Mouse (Mus musculus) embryonic facial prominence, embryonic 12.5 days (tissue): Measurements from ENCODE around the gene Slc16a4. TPM values are rescaled to one million over a fixed set of nuclear protein-coding genes. Genes with fewer than 3 reads are reported as not detected.

Experiments used
- ATAC-seq: fragments of 200-750 bp; cut with Nextera tagmentation; 2 replicates; pipeline ENCODE4 v1.8.0; 2017; ENCODE audit not compliant: insufficient number of reproducible peaks, insufficient read depth, low FRiP score, low TSS enrichment
- H3K27ac ChIP-seq: fragments of 300-500 bp; sonication (generic); 2 replicates; pipeline ENCODE4 v1.5.1; 2016; ENCODE audit warnings: mild to moderate bottlenecking
- H3K27me3 ChIP-seq: fragments of 300-500 bp; sonication (generic); 2 replicates; pipeline ENCODE4 v1.6.1; 2016; ENCODE audit warnings: mild to moderate bottlenecking, moderate library complexity
- H3K36me3 ChIP-seq: fragments of 300-500 bp; sonication (generic); 2 replicates; pipeline ENCODE4 v1.6.1; 2016; ENCODE audit warnings: mild to moderate bottlenecking
- H3K4me1 ChIP-seq: fragments of 300-500 bp; sonication (generic); 2 replicates; pipeline ENCODE4 v1.6.1; 2016
- H3K4me2 ChIP-seq: fragments of 300-500 bp; sonication (generic); replicated peaks from 2 replicates; pipeline ENCODE4 v1.6.1; 2016; ENCODE audit warnings: mild to moderate bottlenecking, moderate library complexity
- H3K4me3 ChIP-seq: fragments of 300-500 bp; sonication (generic); 2 replicates; pipeline ENCODE4 v1.5.1; 2016; ENCODE audit warnings: mild to moderate bottlenecking
- H3K9ac ChIP-seq: fragments of 300-500 bp; sonication (generic); 2 replicates; pipeline ENCODE4 v1.6.1; 2016; ENCODE audit warnings: mild to moderate bottlenecking, moderate library complexity
- H3K9me3 ChIP-seq: fragments of 300-500 bp; sonication (generic); 2 replicates; pipeline ENCODE4 v1.6.1; 2016; ENCODE audit warnings: mild to moderate bottlenecking, moderate library complexity
- WGBS: fragments of 180-500 bp; shearing (Covaris S2); methylation state at CpG from one replicate; pipeline ENCODE4 v1.1.7; 2016; 5-methylcytosine and 5-hydroxymethylcytosine counted together
- polyA plus RNA-seq: library from polyadenylated mRNA; unstranded; fragments of >200 nt; fragmentation: Nextera tagmentation; extraction: Ambion mirVana; gene quantifications from 2 replicates; pipeline ENCODE4 v1.2.1, GENCODE M21; 2016

Slc16a4 gene
- polyA plus RNA-seq = 5.4 and 6.9 TPM in 2 replicates

DNA sequence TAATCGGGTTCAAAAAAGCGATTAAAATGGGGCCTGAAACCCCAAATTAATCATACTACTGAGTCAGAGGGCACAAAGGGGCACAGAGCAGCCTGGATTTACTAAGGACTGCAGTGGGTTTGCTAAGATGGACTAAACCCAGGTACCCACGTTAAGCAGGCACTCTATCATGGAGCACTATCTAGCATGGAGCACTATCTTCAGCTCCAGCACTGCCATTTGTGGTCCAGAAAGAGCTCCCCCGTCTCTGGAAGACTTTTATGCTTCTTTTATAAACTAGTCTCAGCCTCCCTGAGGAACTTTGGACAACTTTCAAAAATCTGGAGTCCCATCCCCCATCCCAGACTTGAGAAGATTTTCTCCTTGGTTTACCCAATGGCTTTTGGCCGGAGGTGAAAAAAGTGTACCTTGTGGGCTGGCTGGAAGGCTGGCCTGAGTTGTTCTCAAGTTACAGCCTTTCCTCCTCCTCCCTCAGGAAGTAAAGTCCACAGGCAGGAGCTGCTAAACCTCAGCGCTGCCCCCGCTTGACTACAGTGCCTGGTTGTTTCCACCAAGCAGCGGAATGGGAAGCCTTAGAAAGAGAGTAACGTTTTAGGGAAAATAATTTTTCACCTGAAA lies at the start of gene Slc16a4:
Slc16a4 (plus strand) TSS at position 467 of the 618 bp plus-strand sequence.
- Histone ChIP-seq H3K36me3 (no peaks in the 10 kb centered on the region), H3K9me3 (no peaks in the 10 kb centered on the region), H3K4me3 (no peak within 1 kb of the TSS), H3K9ac (no peak within 1 kb of the TSS), H3K4me2 (peak within 1 kb of the TSS; percentile 16; the same call in 1 of the 2 replicates), H3K4me1 (0 out of 2 replicates have a peak, but pooled peaks cover 8% of the 10 kb centered on the region), H3K27me3 (no peaks in the 10 kb centered on the region), H3K27ac (peak within 1 kb of the TSS; percentile 79)
- peak; percentile 86; the same call in 1 of the 2 replicates for ATAC-seq
- 18% methylated on average over 9 of the region's 9 CpGs for WGBS

- Histone ChIP-seq H3K4me2 (no peak overlapping the region), H3K9ac (no peak overlapping the region), H3K36me3 (no peaks in the 10 kb centered on the region), H3K27me3 (no peaks in the 10 kb centered on the region), H3K4me3 (no peak overlapping the region), H3K9me3 (no peaks in the 10 kb centered on the region), H3K27ac (no peak overlapping the region), H3K4me1 (no peaks in the 10 kb centered on the region)
- WGBS = 46% methylated on average over 14 of the region's 14 CpGs
- ATAC-seq = no peak
These were observed 49.5 kb upstream of the Slc16a4 start for GRCm38 (mm10) chr3:107241389-107242094.

DNA sequence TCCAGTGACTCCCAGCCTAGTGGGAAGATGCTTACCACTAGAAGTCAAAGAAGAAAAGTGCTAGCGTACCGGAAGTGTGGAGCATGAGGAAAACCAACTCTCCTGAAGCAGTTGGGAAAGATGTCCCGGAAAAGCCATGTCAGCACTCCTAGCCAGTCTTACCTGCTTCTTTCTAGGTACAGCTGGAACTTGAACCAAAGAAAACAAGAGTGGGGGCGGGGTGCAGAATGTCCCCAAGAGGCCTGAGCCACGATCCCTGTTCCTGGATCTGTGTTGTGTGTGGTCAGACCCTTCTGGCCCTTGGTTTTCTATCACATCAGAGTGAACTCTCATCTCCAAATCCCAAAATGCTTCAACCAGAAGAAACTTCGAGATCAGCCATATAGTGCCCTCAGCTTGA lies 44.2 kb upstream of the Slc16a4 start:
- H3K27ac ChIP-seq = no peak overlapping the region
- ATAC-seq = no peak
- no peaks in the 10 kb centered on the region for H3K36me3 ChIP-seq
- no peak overlapping the region for H3K9ac ChIP-seq
- no peak overlapping the region for H3K4me3 ChIP-seq
- H3K4me1 ChIP-seq = 0 out of 2 replicates have a peak, but pooled peaks cover 6% of the 10 kb centered on the region
- no peaks in the 10 kb centered on the region for H3K27me3 ChIP-seq
- H3K9me3 ChIP-seq = no peaks in the 10 kb centered on the region
- no peak overlapping the region for H3K4me2 ChIP-seq
- WGBS = 69% methylated on average over 6 of the region's 6 CpGs

- Histone ChIP-seq H3K27ac (no peak overlapping the region), H3K9ac (no peak overlapping the region), H3K4me1 (0 out of 2 replicates have a peak, but pooled peaks cover 6% of the 10 kb centered on the region), H3K4me2 (no peak overlapping the region), H3K27me3 (0 out of 2 replicates have a peak, but pooled peaks cover 5% of the 10 kb centered on the region), H3K9me3 (no peaks in the 10 kb centered on the region), H3K36me3 (no peaks in the 10 kb centered on the region), H3K4me3 (no peak overlapping the region)
- WGBS = 53% methylated on average over 3 of the region's 3 CpGs
- ATAC-seq = no peak
These were observed 42.0 kb upstream of the Slc16a4 start for GRCm38 (mm10) chr3:107249042-107249441.

GRCm38 (mm10) chr3:107250320-107250719 lies 40.7 kb upstream of the Slc16a4 start:
- Histone ChIP-seq H3K9me3 (no peaks in the 10 kb centered on the region), H3K27ac (no peak overlapping the region), H3K4me1 (0 out of 2 replicates have a peak, but pooled peaks cover 6% of the 10 kb centered on the region), H3K9ac (no peak overlapping the region), H3K4me3 (no peak overlapping the region), H3K27me3 (0 out of 2 replicates have a peak, but pooled peaks cover 5% of the 10 kb centered on the region), H3K4me2 (no peak overlapping the region), H3K36me3 (no peaks in the 10 kb centered on the region)
- no peak for ATAC-seq
- 64% methylated on average over 2 of the region's 2 CpGs for WGBS

DNA sequence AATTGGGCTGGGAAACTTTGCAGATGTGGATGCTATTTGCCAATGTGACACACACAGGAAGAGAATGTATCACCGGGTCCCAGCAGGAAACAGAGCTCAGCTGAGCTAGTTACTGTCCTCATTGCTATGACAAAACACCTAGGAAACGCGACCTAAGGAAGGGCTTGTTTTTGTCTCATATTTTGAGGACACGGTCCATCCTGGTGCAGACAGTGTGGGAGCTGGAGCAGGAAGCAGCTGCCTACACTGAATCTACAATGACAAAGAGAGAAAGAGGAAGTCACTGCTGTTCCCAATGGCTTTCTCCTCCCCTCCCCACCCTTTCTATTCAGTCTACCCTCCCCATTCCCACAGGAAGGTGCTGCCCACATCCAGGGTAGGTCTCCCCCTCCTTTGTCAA lies 39.0 kb upstream of the Slc16a4 start:
- 65% methylated on average over 4 of the region's 4 CpGs for WGBS
- no peak overlapping the region for H3K9ac ChIP-seq
- H3K27me3 ChIP-seq = 0 out of 2 replicates have a peak, but pooled peaks cover 5% of the 10 kb centered on the region
- no peak overlapping the region for H3K4me2 ChIP-seq
- H3K4me3 ChIP-seq = no peak overlapping the region
- H3K27ac ChIP-seq = no peak overlapping the region
- H3K36me3 ChIP-seq = no peaks in the 10 kb centered on the region
- H3K4me1 ChIP-seq = 0 out of 2 replicates have a peak, but pooled peaks cover 6% of the 10 kb centered on the region
- ATAC-seq = no peak
- no peaks in the 10 kb centered on the region for H3K9me3 ChIP-seq

DNA sequence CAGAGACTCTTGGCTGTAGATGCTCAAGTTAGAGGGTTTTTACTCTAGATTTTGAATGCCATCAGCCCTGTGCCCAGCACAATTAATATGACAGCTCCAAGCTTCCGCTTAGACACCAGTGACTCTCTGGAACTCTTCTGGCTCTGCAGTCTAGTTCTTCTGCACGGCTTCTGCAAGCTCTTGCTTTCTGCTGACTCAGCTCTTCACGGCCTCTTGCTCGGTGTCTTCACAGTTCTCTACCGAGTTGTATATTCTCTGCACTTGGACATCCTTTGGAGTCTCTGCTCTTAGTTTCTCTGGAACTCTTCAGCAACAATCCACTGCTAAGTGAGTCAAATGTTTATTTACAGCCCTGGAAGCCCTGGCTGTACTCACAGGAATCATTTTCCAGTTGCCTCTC lies 37.1 kb upstream of the Slc16a4 start:
- no peak overlapping the region for H3K27ac ChIP-seq
- H3K36me3 ChIP-seq = no peaks in the 10 kb centered on the region
- H3K9ac ChIP-seq = no peak overlapping the region
- 0 out of 2 replicates have a peak, but pooled peaks cover 6% of the 10 kb centered on the region for H3K4me1 ChIP-seq
- H3K9me3 ChIP-seq = no peaks in the 10 kb centered on the region
- no peak overlapping the region for H3K4me3 ChIP-seq
- WGBS = 84% methylated on average over 5 of the region's 5 CpGs
- no peak for ATAC-seq
- H3K27me3 ChIP-seq = 0 out of 2 replicates have a peak, but pooled peaks cover 5% of the 10 kb centered on the region
- no peak overlapping the region for H3K4me2 ChIP-seq

- Histone ChIP-seq H3K4me3 (no peak overlapping the region), H3K4me1 (peaks cover 5% of the 10 kb centered on the region), H3K4me2 (no peak overlapping the region), H3K9me3 (no peaks in the 10 kb centered on the region), H3K36me3 (no peaks in the 10 kb centered on the region), H3K27me3 (0 out of 2 replicates have a peak, but pooled peaks cover 5% of the 10 kb centered on the region), H3K9ac (no peak overlapping the region), H3K27ac (no peak overlapping the region)
- ATAC-seq = no peak
- 87% methylated on average over 3 of the region's 3 CpGs for WGBS
These were observed 35.0 kb upstream of the Slc16a4 start for GRCm38 (mm10) chr3:107255992-107256391.

DNA sequence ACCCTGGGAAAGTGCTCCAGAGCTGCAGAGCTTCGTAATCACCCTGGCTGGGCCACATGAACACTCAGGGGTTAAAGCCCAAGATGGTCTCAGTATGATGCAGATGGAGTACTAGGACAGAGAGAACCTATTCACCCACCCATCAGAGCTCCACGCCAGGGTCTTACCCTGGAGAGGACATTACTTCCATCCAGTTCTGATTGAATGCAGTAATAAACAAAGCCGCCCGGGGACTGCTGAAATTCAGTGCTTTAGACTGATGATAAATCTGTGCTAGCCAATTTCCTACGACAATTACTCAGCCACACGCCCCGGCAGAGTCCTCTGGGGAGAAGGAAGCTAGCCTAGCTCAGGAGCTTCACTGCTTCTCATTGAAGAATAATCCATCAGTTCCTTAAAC lies 34.3 kb upstream of the Slc16a4 start:
- H3K9me3 ChIP-seq = no peaks in the 10 kb centered on the region
- peaks cover 12% of the 10 kb centered on the region for H3K4me1 ChIP-seq
- 73% methylated on average over 7 of the region's 7 CpGs for WGBS
- no peaks in the 10 kb centered on the region for H3K36me3 ChIP-seq
- H3K27ac ChIP-seq = no peak overlapping the region
- H3K4me3 ChIP-seq = no peak overlapping the region
- no peak overlapping the region for H3K9ac ChIP-seq
- ATAC-seq = no peak
- H3K27me3 ChIP-seq = 0 out of 2 replicates have a peak, but pooled peaks cover 5% of the 10 kb centered on the region
- no peak overlapping the region for H3K4me2 ChIP-seq

DNA sequence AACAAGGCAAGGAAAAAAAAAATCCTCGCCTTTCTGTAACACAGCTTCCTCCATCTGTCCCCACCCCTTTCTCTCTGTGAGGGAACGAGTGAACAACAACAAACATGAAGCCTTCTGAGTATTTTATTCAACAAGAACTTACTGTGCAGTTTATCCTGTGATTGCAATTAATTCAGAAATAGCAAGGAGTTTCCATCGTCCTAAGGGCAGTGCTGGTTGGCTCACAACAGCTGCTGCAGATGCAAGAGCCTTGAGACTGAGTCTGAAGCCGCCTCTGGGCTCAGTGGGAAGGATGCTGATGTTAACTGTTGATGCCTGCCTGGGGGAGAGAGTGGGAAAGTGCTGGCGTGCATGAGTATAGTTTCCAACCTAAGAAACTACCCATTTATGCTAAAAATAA lies 33.1 kb upstream of the Slc16a4 start:
- no peak overlapping the region for H3K27ac ChIP-seq
- no peak overlapping the region for H3K4me2 ChIP-seq
- H3K9me3 ChIP-seq = no peaks in the 10 kb centered on the region
- peaks cover 13% of the 10 kb centered on the region for H3K4me1 ChIP-seq
- H3K27me3 ChIP-seq = 0 out of 2 replicates have a peak, but pooled peaks cover 5% of the 10 kb centered on the region
- no peak for ATAC-seq
- no peak overlapping the region for H3K9ac ChIP-seq
- no peak overlapping the region for H3K4me3 ChIP-seq
- WGBS = 62% methylated on average over 5 of the region's 5 CpGs
- no peaks in the 10 kb centered on the region for H3K36me3 ChIP-seq

DNA sequence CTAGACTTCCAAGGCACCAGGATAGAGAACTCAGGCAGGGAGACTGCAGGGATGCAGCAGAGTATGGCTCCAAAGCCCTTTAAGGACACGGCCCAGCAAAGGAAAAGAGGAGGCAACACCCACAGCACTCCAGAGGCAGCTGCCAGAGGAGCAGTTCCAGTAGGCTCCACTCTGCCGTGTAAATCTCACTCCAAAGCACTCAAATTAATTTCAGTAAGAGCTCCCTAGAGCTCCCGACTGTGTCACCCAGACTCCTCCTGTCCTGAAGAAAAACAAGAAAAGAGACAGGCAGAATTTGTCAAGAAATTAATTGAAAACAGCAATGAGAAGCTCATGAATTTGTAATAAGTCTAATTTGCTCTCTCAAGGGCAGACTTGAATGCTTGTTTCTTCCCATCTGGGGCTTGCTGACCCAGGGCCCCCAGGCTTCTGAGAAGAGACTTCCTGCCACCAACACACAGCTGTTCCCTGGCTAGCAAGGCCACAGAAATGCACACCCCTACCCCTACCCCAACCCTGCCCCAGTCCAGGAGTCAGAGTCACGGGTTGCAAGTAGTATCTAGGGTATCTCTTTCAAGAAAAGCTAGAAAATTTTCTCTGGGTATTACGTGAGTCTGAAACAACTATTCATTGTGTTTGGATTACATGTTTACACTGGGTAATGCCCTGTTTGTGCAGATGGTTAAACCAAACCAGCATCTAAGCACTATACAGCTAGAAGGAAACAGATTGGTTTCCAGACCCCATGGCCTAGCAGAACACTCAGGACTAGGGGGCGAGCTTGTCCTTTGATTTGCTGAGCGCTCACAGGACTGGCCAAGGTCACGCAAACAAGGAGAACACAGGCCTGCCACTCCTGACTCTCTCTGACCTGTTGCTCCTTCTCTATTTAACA lies 29.8 kb upstream of the Slc16a4 start:
- 26% methylated on average over 8 of the region's 8 CpGs for WGBS
- no peak overlapping the region for H3K9ac ChIP-seq
- no peaks in the 10 kb centered on the region for H3K36me3 ChIP-seq
- H3K27me3 ChIP-seq = no peaks in the 10 kb centered on the region
- no peak overlapping the region for H3K4me3 ChIP-seq
- H3K4me2 ChIP-seq = no peak overlapping the region
- no peak for ATAC-seq
- H3K9me3 ChIP-seq = no peaks in the 10 kb centered on the region
- H3K27ac ChIP-seq = 0 out of 2 replicates have a peak overlapping the region, but pooled peaks have one; percentile 1
- H3K4me1 ChIP-seq = peaks cover 13% of the 10 kb centered on the region
